Mouse (Mus musculus) hindbrain, embryonic 16.5 days (tissue): ENCODE measurements at regions not wholly inside any gene's neighbourhood (a gene's known extent, or its start where the extent isn't known, plus 50 kb on each side); places are given as distances from the start of the nearest gene placed in this dataset.
A peak's percentile ranks its signal among the peaks of the same experiment; 100 is the strongest.

ENCODE experiments used
- ATAC-seq: fragments of 200-750 bp; cut with Nextera tagmentation; 2 replicates; pipeline ENCODE4 v1.8.0; 2017; ENCODE audit warnings: moderate TSS enrichment, moderate library complexity
- H3K27ac ChIP-seq: fragments of 300-500 bp; sonication (generic); 2 replicates; pipeline ENCODE4 v1.5.1; 2014; ENCODE audit warnings: low read depth, mild to moderate bottlenecking, control low read depth, low read length, moderate library complexity
- H3K27me3 ChIP-seq: fragments of 300-500 bp; sonication (generic); replicated peaks from 2 replicates; pipeline ENCODE4 v1.6.1; 2014; ENCODE audit warnings: low read length; ENCODE audit not compliant: control insufficient read depth, insufficient read depth
- H3K36me3 ChIP-seq: fragments of 300-500 bp; sonication (generic); 2 replicates; pipeline ENCODE4 v1.6.1; 2014; ENCODE audit warnings: mild to moderate bottlenecking, low read length, moderate library complexity, mixed read lengths; ENCODE audit not compliant: control insufficient read depth, insufficient read depth
- H3K4me1 ChIP-seq: fragments of 300-500 bp; sonication (generic); 2 replicates; pipeline ENCODE4 v1.6.1; 2014; ENCODE audit warnings: low read depth, low read length; ENCODE audit not compliant: control insufficient read depth, insufficient read depth
- H3K4me2 ChIP-seq: fragments of 300-500 bp; sonication (generic); 2 replicates; pipeline ENCODE4 v1.6.1; 2014; ENCODE audit warnings: mild to moderate bottlenecking, low read length, control low read depth, moderate library complexity
- H3K4me3 ChIP-seq: fragments of 300-500 bp; sonication (generic); 2 replicates; pipeline ENCODE4 v1.5.1; 2014; ENCODE audit warnings: mild to moderate bottlenecking, low read length, control low read depth, moderate library complexity
- H3K9ac ChIP-seq: fragments of 300-500 bp; sonication (generic); 2 replicates; pipeline ENCODE4 v1.6.1; 2014; ENCODE audit warnings: low read depth, mild to moderate bottlenecking, control low read depth, low read length, moderate library complexity
- H3K9me3 ChIP-seq: fragments of 300-500 bp; sonication (generic); 2 replicates; pipeline ENCODE4 v1.6.1; 2014; ENCODE audit warnings: mild to moderate bottlenecking, low read length, moderate library complexity; ENCODE audit not compliant: control insufficient read depth
- WGBS: fragments of 180-500 bp; shearing (Covaris S2); extraction: QIAGEN DNeasy Blood & Tissue Kit; methylation state at CpG from one replicate; pipeline ENCODE4 v1.1.7; 2014; 5-methylcytosine and 5-hydroxymethylcytosine counted together

DNA sequence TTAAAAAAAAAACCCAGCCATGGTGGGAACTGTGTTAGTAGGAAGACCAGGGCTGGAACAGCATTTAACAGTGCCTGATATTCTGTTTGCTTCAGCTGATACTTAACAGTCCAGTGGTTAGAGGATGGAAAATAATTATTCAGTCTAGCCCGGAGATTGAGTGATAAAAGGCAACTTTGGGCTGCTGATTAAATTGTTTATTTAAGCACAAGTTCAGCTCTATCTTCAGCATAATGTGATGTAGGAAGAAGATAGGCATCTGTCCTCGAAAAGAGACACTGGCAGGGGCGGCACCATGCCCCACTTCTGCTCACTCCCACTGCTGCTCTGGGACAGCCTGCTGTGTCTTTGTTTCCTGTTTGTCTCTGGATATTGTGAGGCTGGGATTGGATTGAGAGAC, 190.1 kb downstream of the Mid1ip1 start:
- 54% methylated on average over 3 of the region's 3 CpGs for WGBS
- no peak overlapping the region for H3K9ac ChIP-seq

DNA sequence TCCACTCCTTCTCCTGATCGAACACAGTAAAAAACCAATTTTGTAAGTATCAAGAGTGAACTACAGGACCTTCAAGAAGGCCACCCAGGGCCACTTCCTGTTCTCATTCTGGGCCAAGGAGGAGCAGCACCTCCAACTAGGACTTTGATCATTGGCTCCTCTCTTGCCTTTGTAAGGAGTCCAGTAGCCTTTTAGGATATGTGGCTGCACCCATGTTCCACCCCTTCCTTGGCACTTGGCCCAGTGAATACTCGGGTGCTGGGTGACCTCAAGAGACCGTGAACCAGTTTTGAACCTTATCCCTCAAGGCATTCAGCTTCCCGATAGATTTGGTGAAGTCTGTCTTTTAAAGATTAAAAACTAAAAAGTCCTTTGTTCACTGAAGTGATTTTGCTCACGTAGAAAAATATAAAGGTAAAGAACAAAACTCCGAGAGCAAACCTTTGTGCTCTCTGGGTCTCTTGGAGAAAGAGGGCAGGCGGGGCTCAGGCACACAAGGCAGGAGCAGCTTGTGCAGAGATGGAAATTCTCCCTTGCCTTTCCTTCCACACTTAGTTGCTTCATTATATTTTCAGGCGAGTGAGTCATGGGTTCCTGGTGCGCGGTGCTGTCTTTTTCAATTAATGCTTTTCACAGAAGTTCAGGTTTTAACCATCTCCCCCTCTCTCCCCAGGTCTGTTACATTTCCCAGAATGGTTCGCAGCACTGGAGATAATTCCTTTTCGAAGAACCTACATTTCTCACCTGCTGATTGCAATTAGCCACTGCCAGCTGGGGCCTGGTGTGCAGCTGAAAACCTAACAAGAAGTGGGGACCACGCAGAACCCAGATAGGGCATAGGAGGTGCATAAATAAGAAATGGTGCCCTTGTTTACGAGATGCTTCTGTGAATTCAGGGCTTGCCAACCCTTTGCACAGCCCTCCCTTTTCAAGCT, 196.6 kb downstream of the Mid1ip1 start:
- no peak overlapping the region for H3K4me2 ChIP-seq
- no peak overlapping the region for H3K9ac ChIP-seq
- no peak overlapping the region for H3K4me3 ChIP-seq
- no peaks in the 10 kb centered on the region for H3K9me3 ChIP-seq
- WGBS = 68% methylated on average over 14 of the region's 14 CpGs
- H3K36me3 ChIP-seq = no peaks in the 10 kb centered on the region
- no peak overlapping the region for H3K27ac ChIP-seq
- peak; percentile 58 for ATAC-seq
- H3K27me3 ChIP-seq = no peaks in the 10 kb centered on the region
- no peaks in the 10 kb centered on the region for H3K4me1 ChIP-seq

More for the DNA sequence above, 190.1 kb downstream of the Mid1ip1 start:
- H3K9me3 ChIP-seq = no peaks in the 10 kb centered on the region
- no peak overlapping the region for H3K4me2 ChIP-seq
- no peak overlapping the region for H3K27ac ChIP-seq
- H3K4me3 ChIP-seq = no peak overlapping the region
- no peaks in the 10 kb centered on the region for H3K27me3 ChIP-seq
- ATAC-seq = no peak
- no peaks in the 10 kb centered on the region for H3K4me1 ChIP-seq
- no peaks in the 10 kb centered on the region for H3K36me3 ChIP-seq
